8 mouse cellular contexts compared by ENCODE assay signal in genomic region chr11:120658876-120659410, GRCm38 (mm10). TPM values are rescaled to one million over a fixed set of nuclear protein-coding genes. Genes with fewer than 3 reads are reported as not detected.
DNase-seq lines count a peak whose midpoint lies in the region; ATAC-seq and TF ChIP-seq lines count a peak whose summit lies in the region.

No protein-coding gene starts in this region.

- peaks cover 92% of the 10 kb centered on the region for H3K27me3 ChIP-seq in forebrain, embryonic 10.5 days (ENCODE audit: poor library complexity, severe bottlenecking)
- H3K27me3 ChIP-seq in forebrain, embryonic 16.5 days (replicated peaks; ENCODE audit: control insufficient read depth, insufficient read depth, low read length) = peaks cover 61% of the 10 kb centered on the region
- peaks cover 68% of the 10 kb centered on the region for H3K27me3 ChIP-seq in hindbrain, postnatal 0 days (ENCODE audit: insufficient read depth, low read length)
- peaks cover 31% of the 10 kb centered on the region for H3K27me3 ChIP-seq in spleen, adult 2 months (ENCODE audit: control insufficient read depth, insufficient read depth, low read length)

- no peak overlapping the region for H3K27ac ChIP-seq in forebrain, embryonic 10.5 days
- H3K27ac ChIP-seq in forebrain, embryonic 16.5 days (ENCODE audit: low read length) = no peak overlapping the region
- H3K27ac ChIP-seq in hindbrain, postnatal 0 days = no peak overlapping the region
- no peak overlapping the region for H3K27ac ChIP-seq in left cerebral cortex, adult 2 months
- no peak overlapping the region for H3K27ac ChIP-seq in spleen, adult 2 months (ENCODE audit: insufficient read depth, low read length)

- no peak for ATAC-seq in forebrain, embryonic 16.5 days
- no peak for ATAC-seq in hindbrain, postnatal 0 days
- peak; percentile 68 for ATAC-seq in megakaryocyte-erythroid progenitor cell, adult 5-6 weeks (replicated peaks; ENCODE audit: low FRiP score, low TSS enrichment, poor library complexity, severe bottlenecking)

- TF ChIP-seq POLR2A in spleen, adult 2 months (IDR thresholded peaks at IDR 0.05; ENCODE audit: low read depth, low read length) = no peak

- TF ChIP-seq CTCF in hindbrain, postnatal 0 days (IDR thresholded peaks at IDR 0.05; ENCODE audit: low read depth) = peak; percentile 81
- TF ChIP-seq CTCF in left cerebral cortex, adult 2 months (IDR thresholded peaks at IDR 0.05) = peak; percentile 81
- peak; percentile 79; the same call in 1 of the 2 replicates for TF ChIP-seq CTCF in spleen, adult 2 months (IDR thresholded peaks at IDR 0.05; ENCODE audit: extremely low read depth, insufficient read depth, insufficient read length, insufficient replicate concordance)

- peaks cover 43% of the 10 kb centered on the region for H3K4me1 ChIP-seq in forebrain, embryonic 10.5 days
- peaks cover 17% of the 10 kb centered on the region for H3K4me1 ChIP-seq in forebrain, embryonic 16.5 days (replicated peaks; ENCODE audit: control insufficient read depth, insufficient read depth, low read length)
- H3K4me1 ChIP-seq in hindbrain, postnatal 0 days (ENCODE audit: insufficient read depth, low read length) = no peaks in the 10 kb centered on the region
- H3K4me1 ChIP-seq in spleen, adult 2 months (ENCODE audit: control insufficient read depth, insufficient read depth, insufficient read length) = peaks cover 15% of the 10 kb centered on the region; the same call in 1 of the 2 replicates

- no peaks in the 10 kb centered on the region for H3K9me3 ChIP-seq in forebrain, embryonic 10.5 days
- H3K9me3 ChIP-seq in forebrain, embryonic 16.5 days (ENCODE audit: control insufficient read depth, low read length) = no peaks in the 10 kb centered on the region
- no peaks in the 10 kb centered on the region for H3K9me3 ChIP-seq in hindbrain, postnatal 0 days (ENCODE audit: low read length)

- H3K9ac ChIP-seq in forebrain, embryonic 16.5 days (replicated peaks; ENCODE audit: low read depth, low read length) = no peak overlapping the region
- H3K9ac ChIP-seq in hindbrain, postnatal 0 days (replicated peaks; ENCODE audit: low read length) = no peak overlapping the region

- 3% methylated on average over 24 of the region's 24 CpGs for WGBS in forebrain, embryonic 10.5 days
- 3% methylated on average over 24 of the region's 24 CpGs for WGBS in forebrain, embryonic 16.5 days
- 2% methylated on average over 24 of the region's 24 CpGs for WGBS in hindbrain, postnatal 0 days
- 5% methylated on average over 24 of the region's 24 CpGs for WGBS in spleen, adult 2 months

- H3K4me3 ChIP-seq in forebrain, embryonic 10.5 days = peak overlapping the region; percentile 53
- H3K4me3 ChIP-seq in forebrain, embryonic 16.5 days (replicated peaks; ENCODE audit: low read length) = no peak overlapping the region
- H3K4me3 ChIP-seq in hindbrain, postnatal 0 days (ENCODE audit: low read length) = peak overlapping the region; percentile 32
- peak overlapping the region; percentile 46 for H3K4me3 ChIP-seq in left cerebral cortex, adult 2 months
- no peak overlapping the region for H3K4me3 ChIP-seq in spleen, adult 2 months (ENCODE audit: extremely low read depth, insufficient read depth, insufficient read length)

- H3K36me3 ChIP-seq in forebrain, embryonic 10.5 days (replicated peaks) = no peaks in the 10 kb centered on the region
- H3K36me3 ChIP-seq in forebrain, embryonic 16.5 days (ENCODE audit: control insufficient read depth, insufficient read depth) = no peaks in the 10 kb centered on the region
- H3K36me3 ChIP-seq in hindbrain, postnatal 0 days (ENCODE audit: insufficient read depth, low read length) = no peaks in the 10 kb centered on the region
- H3K36me3 ChIP-seq in spleen, adult 2 months (ENCODE audit: control insufficient read depth, insufficient read depth, low read length) = no peaks in the 10 kb centered on the region

- no peak overlapping the region for H3K4me2 ChIP-seq in forebrain, embryonic 16.5 days (ENCODE audit: low read length)
- 0 out of 2 replicates have a peak overlapping the region, but pooled peaks have one; percentile 2 for H3K4me2 ChIP-seq in hindbrain, postnatal 0 days (ENCODE audit: low read depth, low read length)

- intact Hi-C loops in left cerebral cortex, adult 2 months (cut with DNase I) = loop anchor here (1.0 to 10.0 kb wide), 2 partner anchors 53 to 116 kb away; no protein-coding TSS in a partner anchor

- DNase-seq in forebrain, embryonic 10.5 days (ENCODE audit: extremely low spot score, low spot score) = peak; percentile 76
- DNase-seq in c-Kit-positive CD71-negative TER-119-negative erythroid progenitor cells, embryonic 14.5 days (ENCODE audit: low read depth) = peak; percentile 64
- peak; percentile 61 for DNase-seq in frontal cortex, postnatal 25 days (ENCODE audit: low spot score in 2 of 2)
- DNase-seq in hindbrain, postnatal 0 days (ENCODE audit: low spot score) = peak; percentile 80
- DNase-seq in left cerebral cortex, adult 2 months (ENCODE audit: extremely low spot score in 1 of 2, low spot score in 2 of 2) = peak; percentile 68 to 72
- DNase-seq in spleen, adult 2 months (ENCODE audit: low read depth in 1 of 2, low spot score in 2 of 2) = peak; percentile 29 to 77

RNA-seq across cellular contexts. Expression of gene Notum, which starts 2.0 kb away (rescaled TPM):
- polyA plus RNA-seq in forebrain, embryonic 10.5 days (2016; fragmentation: Nextera tagmentation; extraction: Ambion mirVana) = 0.57 and 0.75 TPM in 2 replicates
- 0.67 and 0.77 TPM in 2 replicates for polyA plus RNA-seq in forebrain, embryonic 16.5 days (2015; fragmentation: Nextera tagmentation; extraction: Ambion mirVana)
- 6.9 and 10.3 TPM in 2 replicates for total RNA-seq in hindbrain, postnatal 0 days (2014; rRNA removed)
- 3.0 and 4.1 TPM in 2 replicates for polyA plus RNA-seq in hindbrain, postnatal 0 days (2015; fragmentation: Nextera tagmentation; extraction: Ambion mirVana)
- 1 to 10 TPM; 4.0 to 7.2 TPM for total RNA-seq in left cerebral cortex, adult 2 months (2021)
- not detected in 2 replicates for total RNA-seq in megakaryocyte-erythroid progenitor cell, adult 5-6 weeks (2014; fragmentation: Nextera tagmentation)
- not detected in 2 replicates for total RNA-seq in megakaryocyte-erythroid progenitor cell, adult 5-6 weeks (2017)
- polyA plus RNA-seq in spleen, adult 2 months (2012; rRNA removed) = 0.08 and 0.38 TPM in 2 replicates

RNA-seq across cellular contexts. Expression of gene Myadml2, which starts 11.0 kb away (rescaled TPM):
- polyA plus RNA-seq in forebrain, embryonic 10.5 days (2016; fragmentation: Nextera tagmentation; extraction: Ambion mirVana) = not detected in 2 replicates
- polyA plus RNA-seq in forebrain, embryonic 16.5 days (2015; fragmentation: Nextera tagmentation; extraction: Ambion mirVana) = 0.75 TPM in 1 of 2 replicates, not detected in the other
- 1.4 and 1.5 TPM in 2 replicates for total RNA-seq in hindbrain, postnatal 0 days (2014; rRNA removed)
- polyA plus RNA-seq in hindbrain, postnatal 0 days (2015; fragmentation: Nextera tagmentation; extraction: Ambion mirVana) = 1.3 and 1.5 TPM in 2 replicates
- total RNA-seq in left cerebral cortex, adult 2 months (2021) = 1 to 10 TPM; 6.9 to 8.8 TPM
- total RNA-seq in megakaryocyte-erythroid progenitor cell, adult 5-6 weeks (2014; fragmentation: Nextera tagmentation) = 6.3 TPM in 1 of 2 replicates, not detected in the other
- total RNA-seq in megakaryocyte-erythroid progenitor cell, adult 5-6 weeks (2017) = not detected in 2 replicates
- polyA plus RNA-seq in spleen, adult 2 months (2012; rRNA removed) = 0.83 and 1.5 TPM in 2 replicates

RNA-seq across cellular contexts. Expression of gene Aspscr1, which starts 13.8 kb away (rescaled TPM):
- polyA plus RNA-seq in forebrain, embryonic 10.5 days (2016; fragmentation: Nextera tagmentation; extraction: Ambion mirVana) = 134 and 142 TPM in 2 replicates
- polyA plus RNA-seq in forebrain, embryonic 16.5 days (2015; fragmentation: Nextera tagmentation; extraction: Ambion mirVana) = 132 and 158 TPM in 2 replicates
- total RNA-seq in hindbrain, postnatal 0 days (2014; rRNA removed) = 105 and 130 TPM in 2 replicates
- polyA plus RNA-seq in hindbrain, postnatal 0 days (2015; fragmentation: Nextera tagmentation; extraction: Ambion mirVana) = 143 and 148 TPM in 2 replicates
- total RNA-seq in left cerebral cortex, adult 2 months (2021) = 10 to 100 TPM; 47.4 to 54.9 TPM
- 79.5 and 108 TPM in 2 replicates for total RNA-seq in megakaryocyte-erythroid progenitor cell, adult 5-6 weeks (2014; fragmentation: Nextera tagmentation)
- 15.5 and 52.7 TPM in 2 replicates for total RNA-seq in megakaryocyte-erythroid progenitor cell, adult 5-6 weeks (2017)
- 84.5 and 89.1 TPM in 2 replicates for polyA plus RNA-seq in spleen, adult 2 months (2012; rRNA removed)

RNA-seq across cellular contexts. Expression of gene Pycr1, which starts 15.4 kb away (rescaled TPM):
- 37.5 and 40.5 TPM in 2 replicates for polyA plus RNA-seq in forebrain, embryonic 10.5 days (2016; fragmentation: Nextera tagmentation; extraction: Ambion mirVana)
- polyA plus RNA-seq in forebrain, embryonic 16.5 days (2015; fragmentation: Nextera tagmentation; extraction: Ambion mirVana) = 34.9 and 36.5 TPM in 2 replicates
- total RNA-seq in hindbrain, postnatal 0 days (2014; rRNA removed) = 9.0 and 9.3 TPM in 2 replicates
- polyA plus RNA-seq in hindbrain, postnatal 0 days (2015; fragmentation: Nextera tagmentation; extraction: Ambion mirVana) = 13.2 and 13.8 TPM in 2 replicates
- 1 to 10 TPM; 2.4 to 3.1 TPM for total RNA-seq in left cerebral cortex, adult 2 months (2021)
- 0.13 and 1.1 TPM in 2 replicates for total RNA-seq in megakaryocyte-erythroid progenitor cell, adult 5-6 weeks (2014; fragmentation: Nextera tagmentation)
- 1.5 TPM in 1 of 2 replicates, not detected in the other for total RNA-seq in megakaryocyte-erythroid progenitor cell, adult 5-6 weeks (2017)
- polyA plus RNA-seq in spleen, adult 2 months (2012; rRNA removed) = 7.5 and 8.7 TPM in 2 replicates

RNA-seq across cellular contexts. Expression of gene Mafg, which starts 25.5 kb away (rescaled TPM):
- polyA plus RNA-seq in forebrain, embryonic 10.5 days (2016; fragmentation: Nextera tagmentation; extraction: Ambion mirVana) = 20.2 and 22.7 TPM in 2 replicates
- polyA plus RNA-seq in forebrain, embryonic 16.5 days (2015; fragmentation: Nextera tagmentation; extraction: Ambion mirVana) = 39.9 and 40.1 TPM in 2 replicates
- 35.9 and 39.3 TPM in 2 replicates for total RNA-seq in hindbrain, postnatal 0 days (2014; rRNA removed)
- polyA plus RNA-seq in hindbrain, postnatal 0 days (2015; fragmentation: Nextera tagmentation; extraction: Ambion mirVana) = 36.5 and 38.9 TPM in 2 replicates
- total RNA-seq in left cerebral cortex, adult 2 months (2021) = 100 to 1,000 TPM; 104 to 107 TPM
- total RNA-seq in megakaryocyte-erythroid progenitor cell, adult 5-6 weeks (2014; fragmentation: Nextera tagmentation) = 26.0 and 31.6 TPM in 2 replicates
- total RNA-seq in megakaryocyte-erythroid progenitor cell, adult 5-6 weeks (2017) = 11.7 and 12.2 TPM in 2 replicates
- polyA plus RNA-seq in spleen, adult 2 months (2012; rRNA removed) = 29.9 and 31.3 TPM in 2 replicates

Comparison
In these comparisons a context has a peak if more than half of its experiments do, and no peak if none do; other contexts are left out.
1. H3K4me3 ChIP-seq: peak in forebrain, embryonic 10.5 days (single experiment), hindbrain, postnatal 0 days (single experiment) and left cerebral cortex, adult 2 months (single experiment); none in forebrain, embryonic 16.5 days (single experiment) and spleen, adult 2 months (single experiment).
2. Peak in every context shown above with its lines, with median percentiles within 50 percentile points of each other: DNase-seq and CTCF ChIP-seq.